Mouse (Mus musculus) liver, embryonic 11.5 days (tissue): ENCODE measurements around the gene Zfp972. TPM values are rescaled to one million over a fixed set of nuclear protein-coding genes. Genes with fewer than 3 reads are reported as not detected.

ENCODE experiments used
- polyA plus RNA-seq: library from polyadenylated mRNA; unstranded; fragments of >200 nt; fragmentation: Nextera tagmentation; extraction: Ambion mirVana; gene quantifications from 2 replicates; pipeline ENCODE4 v1.2.1, GENCODE M21; 2014

Zfp972 gene
- polyA plus RNA-seq, 1 experiment from 2014 or later: 0.53 TPM

Other genes starting within 250 kb of the Zfp972 start
- 5.4 and 5.8 TPM in 2 replicates for gene Gm14322, start 166.3 kb downstream of the Zfp972 start, polyA plus RNA-seq
- gene Gm14325, start 85.3 kb downstream of the Zfp972 start, polyA plus RNA-seq: 17.9 and 20.8 TPM in 2 replicates
- gene Gm14327, start 28.5 kb downstream of the Zfp972 start, polyA plus RNA-seq: 3.2 and 3.9 TPM in 2 replicates
- gene Gm14326, start 31.7 kb upstream of the Zfp972 start, polyA plus RNA-seq: 9.0 and 12.8 TPM in 2 replicates
- 9.2 and 11.8 TPM in 2 replicates for gene Zfp971, start 97.7 kb upstream of the Zfp972 start, polyA plus RNA-seq
- 9.6 TPM in 2 replicates for gene Zfp931, start 152.9 kb upstream of the Zfp972 start, polyA plus RNA-seq
- 0.43 and 0.90 TPM in 2 replicates for gene Phactr3, start 193.4 kb upstream of the Zfp972 start, polyA plus RNA-seq